Mouse (Mus musculus) neural tube, embryonic 13.5 days (tissue): ENCODE measurements around the gene Gm9922. TPM values are rescaled to one million over a fixed set of nuclear protein-coding genes. Genes with fewer than 3 reads are reported as not detected.

Source experiments
- ATAC-seq: fragments of 200-750 bp; cut with Nextera tagmentation; 2 replicates; pipeline ENCODE4 v1.8.0; 2017; ENCODE audit warnings: low read depth, mild to moderate bottlenecking, moderate TSS enrichment, moderate library complexity
- H3K27ac ChIP-seq: fragments of 300-500 bp; sonication (generic); replicated peaks from 2 replicates; pipeline ENCODE4 v1.5.1; 2015; ENCODE audit warnings: moderate library complexity, mild to moderate bottlenecking, inconsistent platforms
- H3K27me3 ChIP-seq: fragments of 300-500 bp; sonication (generic); 2 replicates; pipeline ENCODE4 v1.6.1; 2015; ENCODE audit warnings: mild to moderate bottlenecking, inconsistent platforms
- H3K36me3 ChIP-seq: fragments of 300-500 bp; sonication (generic); 2 replicates; pipeline ENCODE4 v1.6.1; 2015; ENCODE audit warnings: mild to moderate bottlenecking, inconsistent platforms
- H3K4me1 ChIP-seq: fragments of 300-500 bp; sonication (generic); replicated peaks from 2 replicates; pipeline ENCODE4 v1.6.1; 2015; ENCODE audit warnings: inconsistent platforms
- H3K4me2 ChIP-seq: fragments of 300-500 bp; sonication (generic); 2 replicates; pipeline ENCODE4 v1.6.1; 2015; ENCODE audit warnings: inconsistent platforms, mild to moderate bottlenecking, moderate library complexity
- H3K4me3 ChIP-seq: fragments of 300-500 bp; sonication (generic); 2 replicates; pipeline ENCODE4 v1.5.1; 2015; ENCODE audit warnings: mild to moderate bottlenecking, inconsistent platforms
- H3K9ac ChIP-seq: fragments of 300-500 bp; sonication (generic); 2 replicates; pipeline ENCODE4 v1.6.1; 2015; ENCODE audit warnings: moderate library complexity, mild to moderate bottlenecking, inconsistent platforms
- H3K9me3 ChIP-seq: fragments of 300-500 bp; sonication (generic); 2 replicates; pipeline ENCODE4 v1.6.1; 2016; ENCODE audit warnings: inconsistent platforms
- WGBS: fragments of 180-500 bp; shearing (Covaris S2); methylation state at CpG from one replicate; pipeline ENCODE4 v1.1.7; 2015; 5-methylcytosine and 5-hydroxymethylcytosine counted together
- polyA plus RNA-seq: library from polyadenylated mRNA; unstranded; fragments of >200 nt; fragmentation: Nextera tagmentation; extraction: Ambion mirVana; gene quantifications from 2 replicates; pipeline ENCODE4 v1.2.1, GENCODE M21; 2015

The Gm9922 gene
- not detected in 2 replicates for polyA plus RNA-seq

GRCm38 (mm10) chr14:101729237-101729971 lies at the start of gene Gm9922, which contains the start of gene Lmo7:
Gm9922 (minus strand) TSS chr14:101729814.
Lmo7 (plus strand) TSS chr14:101729957.
- Histone ChIP-seq H3K27ac (no peak within 1 kb of the TSS), H3K4me2 (peak within 1 kb of the TSS; percentile 99), H3K27me3 (peaks cover 49% of the 10 kb centered on the region), H3K9me3 (no peaks in the 10 kb centered on the region), H3K9ac (peak within 1 kb of the TSS; percentile 70), H3K4me1 (peaks cover 21% of the 10 kb centered on the region), H3K4me3 (peak within 1 kb of the TSS; percentile 61), H3K36me3 (no peaks in the 10 kb centered on the region)
- WGBS, result under 1% methylated on average over 51 of the region's 51 CpGs
- ATAC-seq, result peak; percentile 75

- Histone ChIP-seq H3K36me3 (no peaks in the 10 kb centered on the region), H3K27me3 (no peaks in the 10 kb centered on the region), H3K4me2 (no peak overlapping the region), H3K9ac (no peak overlapping the region), H3K9me3 (no peaks in the 10 kb centered on the region), H3K4me3 (no peak overlapping the region), H3K27ac (no peak overlapping the region), H3K4me1 (no peaks in the 10 kb centered on the region)
- no peak for ATAC-seq
- WGBS, result 91% methylated on average over 3 of the region's 3 CpGs
Measured at GRCm38 (mm10) chr14:101778426-101778825, 48.8 kb upstream of the Gm9922 start.

- no peak overlapping the region for H3K9ac ChIP-seq
- no peaks in the 10 kb centered on the region for H3K27me3 ChIP-seq
- no peak overlapping the region for H3K27ac ChIP-seq
- no peak overlapping the region for H3K4me3 ChIP-seq
- ATAC-seq, result no peak
- no peaks in the 10 kb centered on the region for H3K9me3 ChIP-seq
- 43% methylated on average over 3 of the region's 3 CpGs for WGBS
- no peak overlapping the region for H3K4me2 ChIP-seq
- no peaks in the 10 kb centered on the region for H3K36me3 ChIP-seq
- no peaks in the 10 kb centered on the region for H3K4me1 ChIP-seq
Measured at GRCm38 (mm10) chr14:101777129-101777493, 47.5 kb upstream of the Gm9922 start.

- Histone ChIP-seq H3K9ac (no peak overlapping the region), H3K4me3 (no peak overlapping the region), H3K4me2 (no peak overlapping the region), H3K27ac (no peak overlapping the region), H3K36me3 (no peaks in the 10 kb centered on the region), H3K27me3 (no peaks in the 10 kb centered on the region), H3K4me1 (no peaks in the 10 kb centered on the region), H3K9me3 (no peaks in the 10 kb centered on the region)
- ATAC-seq, result no peak
- WGBS, result 11% methylated on average over 4 of the region's 4 CpGs
Measured at GRCm38 (mm10) chr14:101776296-101777128, 46.9 kb upstream of the Gm9922 start.

- Histone ChIP-seq H3K27me3 (no peaks in the 10 kb centered on the region), H3K4me1 (no peaks in the 10 kb centered on the region), H3K9me3 (no peaks in the 10 kb centered on the region), H3K36me3 (no peaks in the 10 kb centered on the region), H3K4me3 (no peak overlapping the region), H3K4me2 (no peak overlapping the region), H3K9ac (no peak overlapping the region), H3K27ac (no peak overlapping the region)
- 61% methylated on average over 4 of the region's 4 CpGs for WGBS
- no peak for ATAC-seq
Measured at GRCm38 (mm10) chr14:101774631-101775030, 45.0 kb upstream of the Gm9922 start.

GRCm38 (mm10) chr14:101771756-101772155 lies 42.1 kb upstream of the Gm9922 start:
- Histone ChIP-seq H3K27ac (no peak overlapping the region), H3K9ac (no peak overlapping the region), H3K36me3 (no peaks in the 10 kb centered on the region), H3K4me1 (no peaks in the 10 kb centered on the region), H3K4me2 (no peak overlapping the region), H3K27me3 (no peaks in the 10 kb centered on the region), H3K9me3 (no peaks in the 10 kb centered on the region), H3K4me3 (no peak overlapping the region)
- no peak for ATAC-seq
- 94% methylated on average over 6 of the region's 6 CpGs for WGBS

GRCm38 (mm10) chr14:101771336-101771735 lies 41.7 kb upstream of the Gm9922 start:
- 93% methylated on average over 5 of the region's 5 CpGs for WGBS
- Histone ChIP-seq H3K27ac (no peak overlapping the region), H3K9ac (no peak overlapping the region), H3K36me3 (no peaks in the 10 kb centered on the region), H3K27me3 (no peaks in the 10 kb centered on the region), H3K4me3 (no peak overlapping the region), H3K4me1 (no peaks in the 10 kb centered on the region), H3K4me2 (no peak overlapping the region), H3K9me3 (no peaks in the 10 kb centered on the region)
- ATAC-seq, result no peak

- H3K27me3 ChIP-seq, result no peaks in the 10 kb centered on the region
- no peak overlapping the region for H3K4me2 ChIP-seq
- no peak overlapping the region for H3K9ac ChIP-seq
- H3K36me3 ChIP-seq, result no peaks in the 10 kb centered on the region
- H3K27ac ChIP-seq, result no peak overlapping the region
- no peaks in the 10 kb centered on the region for H3K4me1 ChIP-seq
- no peaks in the 10 kb centered on the region for H3K9me3 ChIP-seq
- WGBS, result 36% methylated on average over 3 of the region's 3 CpGs
- ATAC-seq, result no peak
- no peak overlapping the region for H3K4me3 ChIP-seq
Measured at GRCm38 (mm10) chr14:101763762-101764295, 34.2 kb upstream of the Gm9922 start.

- H3K4me3 ChIP-seq, result no peak overlapping the region
- no peak overlapping the region for H3K4me2 ChIP-seq
- WGBS, result 44% methylated on average over 1 of the region's 1 CpGs
- ATAC-seq, result no peak
- H3K36me3 ChIP-seq, result no peaks in the 10 kb centered on the region
- no peak overlapping the region for H3K9ac ChIP-seq
- no peaks in the 10 kb centered on the region for H3K9me3 ChIP-seq
- no peak overlapping the region for H3K27ac ChIP-seq
- H3K27me3 ChIP-seq, result no peaks in the 10 kb centered on the region
- H3K4me1 ChIP-seq, result no peaks in the 10 kb centered on the region
Measured at GRCm38 (mm10) chr14:101762267-101762666, 32.7 kb upstream of the Gm9922 start.

- Histone ChIP-seq H3K27ac (no peak overlapping the region), H3K4me3 (no peak overlapping the region), H3K36me3 (no peaks in the 10 kb centered on the region), H3K4me1 (no peaks in the 10 kb centered on the region), H3K4me2 (no peak overlapping the region), H3K9ac (no peak overlapping the region), H3K9me3 (no peaks in the 10 kb centered on the region), H3K27me3 (no peaks in the 10 kb centered on the region)
- ATAC-seq, result 0 out of 2 replicates have a peak, but pooled peaks have one; percentile 59
- WGBS, result 31% methylated on average over 4 of the region's 4 CpGs
Measured at GRCm38 (mm10) chr14:101755425-101755824, 25.8 kb upstream of the Gm9922 start.

GRCm38 (mm10) chr14:101750910-101751309 lies 21.3 kb upstream of the Gm9922 start:
- Histone ChIP-seq H3K9ac (no peak overlapping the region), H3K27ac (no peak overlapping the region), H3K4me3 (no peak overlapping the region), H3K4me2 (no peak overlapping the region), H3K9me3 (no peaks in the 10 kb centered on the region), H3K36me3 (no peaks in the 10 kb centered on the region), H3K27me3 (no peaks in the 10 kb centered on the region), H3K4me1 (no peaks in the 10 kb centered on the region)
- ATAC-seq, result no peak
- WGBS, result 82% methylated on average over 4 of the region's 4 CpGs

- H3K9me3 ChIP-seq, result no peaks in the 10 kb centered on the region
- no peaks in the 10 kb centered on the region for H3K27me3 ChIP-seq
- no peak for ATAC-seq
- no peak overlapping the region for H3K4me2 ChIP-seq
- H3K4me1 ChIP-seq, result no peaks in the 10 kb centered on the region
- no peak overlapping the region for H3K4me3 ChIP-seq
- H3K9ac ChIP-seq, result no peak overlapping the region
- H3K27ac ChIP-seq, result no peak overlapping the region
- whole genome bisulfite sequencing, result 90% methylated on average over 7 of the region's 7 CpGs
- H3K36me3 ChIP-seq, result no peaks in the 10 kb centered on the region
Measured at GRCm38 (mm10) chr14:101748436-101748835, 18.8 kb upstream of the Gm9922 start.
